ENCODE assay signal across 25 mouse cellular contexts in genomic region chr4:81273067-81273466, GRCm38 (mm10).
DNase-seq lines count a peak whose midpoint lies in the region; ATAC-seq and TF ChIP-seq lines count a peak whose summit lies in the region.
"Had no signal": no experiment of that assay in that cellular context is flagged by ENCODE, and none has a peak within 500 bp of the region (broad histone marks: within the 10 kb centered on the region; RNA-seq: fewer than 3 reads in every experiment).

No protein-coding gene starts in this region.

- H3K27ac ChIP-seq in kidney, postnatal 0 days = 0 out of 2 replicates have a peak overlapping the region, but pooled peaks have one; percentile 25
- H3K27ac ChIP-seq: embryonic facial prominence, embryonic 12.5 days; embryonic facial prominence, embryonic 15.5 days; heart, embryonic 15.5 days; hindbrain, embryonic 10.5 days; hindbrain, embryonic 13.5 days had no signal

- H3K9ac ChIP-seq in kidney, postnatal 0 days (ENCODE audit: low read depth, low read length) = no peak overlapping the region
- H3K9ac ChIP-seq: embryonic facial prominence, embryonic 12.5 days; embryonic facial prominence, embryonic 15.5 days; forebrain, postnatal 0 days; heart, embryonic 12.5 days; heart, embryonic 15.5 days; hindbrain, embryonic 13.5 days had no signal

- H3K27me3 ChIP-seq in kidney, postnatal 0 days (ENCODE audit: insufficient read depth, low read length) = no peaks in the 10 kb centered on the region
- H3K27me3 ChIP-seq: embryonic facial prominence, embryonic 12.5 days; embryonic facial prominence, embryonic 15.5 days; heart, embryonic 12.5 days; heart, embryonic 15.5 days; hindbrain, embryonic 13.5 days had no signal

- no peaks in the 10 kb centered on the region for H3K9me3 ChIP-seq in kidney, postnatal 0 days (replicated peaks; ENCODE audit: low read length)
- H3K9me3 ChIP-seq: embryonic facial prominence, embryonic 12.5 days; embryonic facial prominence, embryonic 15.5 days; heart, embryonic 15.5 days; hindbrain, embryonic 13.5 days had no signal

- H3K4me2 ChIP-seq in kidney, postnatal 0 days (ENCODE audit: low read length) = no peak overlapping the region
- H3K4me2 ChIP-seq: embryonic facial prominence, embryonic 12.5 days; embryonic facial prominence, embryonic 15.5 days; heart, embryonic 12.5 days; heart, embryonic 15.5 days; hindbrain, embryonic 13.5 days had no signal

- no peak overlapping the region for H3K4me3 ChIP-seq in kidney, postnatal 0 days (replicated peaks; ENCODE audit: low read depth, low read length)
- H3K4me3 ChIP-seq: embryonic facial prominence, embryonic 12.5 days; embryonic facial prominence, embryonic 15.5 days; heart, embryonic 12.5 days; heart, embryonic 15.5 days; hindbrain, embryonic 10.5 days; hindbrain, embryonic 13.5 days had no signal

- H3K4me1 ChIP-seq in kidney, postnatal 0 days (replicated peaks; ENCODE audit: insufficient read depth, low read length) = peaks cover 4% of the 10 kb centered on the region; the same call in 1 of the 2 replicates
- H3K4me1 ChIP-seq: embryonic facial prominence, embryonic 12.5 days; embryonic facial prominence, embryonic 15.5 days; heart, embryonic 15.5 days; hindbrain, embryonic 13.5 days had no signal

- 0 out of 2 replicates have a peak, but pooled peaks cover 2% of the 10 kb centered on the region for H3K36me3 ChIP-seq in kidney, postnatal 0 days (ENCODE audit: insufficient read depth, low read length)
- H3K36me3 ChIP-seq: hindbrain, embryonic 13.5 days had no signal

- peak; percentile 17 to 45 for DNase-seq in kidney, adult 8-10 months
- no peak for DNase-seq in kidney, postnatal 10 days
- DNase-seq in kidney, postnatal 0 days (ENCODE audit: low spot score) = no peak
- DNase-seq in kidney, postnatal 14 days = no peak
- DNase-seq in kidney, postnatal 36 days = peak; percentile 24 to 41
- no peak for DNase-seq in frontal cortex, postnatal 14 days (ENCODE audit: low spot score in 2 of 2)
- DNase-seq: adrenal gland, adult 2 months; adrenal gland, postnatal 14 days; cerebellum, adult 11 months; cerebellum, adult 2 months; cerebellum, adult 9-11 months; cerebellum, postnatal 25 days; forebrain, postnatal 0 days; gastrocnemius, postnatal 25 days; heart, adult 18-20 months; heart, postnatal 10 days; heart, postnatal 36 days had no signal

- no peak for TF ChIP-seq CTCF in kidney, postnatal 0 days (IDR thresholded peaks at IDR 0.05; ENCODE audit: low read depth)

- 97% methylated on average over 2 of the region's 2 CpGs for WGBS in kidney, postnatal 0 days

- 0 out of 2 replicates have a peak, but pooled peaks have one; percentile 33 for ATAC-seq in kidney, postnatal 0 days (replicated peaks; ENCODE audit: low FRiP score, low read depth)
- ATAC-seq: CD4-positive, CD25-positive, alpha-beta regulatory T cell, adult 4 months; forebrain, embryonic 14.5 days; forebrain, postnatal 0 days had no signal

Comparison
In these comparisons a context has a peak if more than half of its experiments do, and no peak if none do; other contexts are left out.
1. DNase-seq: peak in kidney, adult 8-10 months (2 of 2) and kidney, postnatal 36 days (2 of 2); none in kidney, postnatal 10 days (single experiment), kidney, postnatal 0 days (single experiment), kidney, postnatal 14 days (single experiment) and frontal cortex, postnatal 14 days (0 of 2).